Mouse (Mus musculus) small intestine, adult 2 months (tissue): ENCODE data around the gene Slmap.

Experiments
- CTCF ChIP-seq: fragments of 200-500 bp; IDR thresholded peaks from 2 replicates; pipeline ENCODE4 v1.5.1; 2012; ENCODE audit warnings: low read depth, mild to moderate bottlenecking, control low read depth, inconsistent platforms, low read length, moderate library complexity, mixed read lengths; ENCODE audit not compliant: insufficient replicate concordance, insufficient read length; ENCODE audit errors: extremely low read depth
- POLR2A ChIP-seq: fragments of 200-500 bp; IDR thresholded peaks from 2 replicates; pipeline ENCODE4 v1.6.1; 2012; ENCODE audit warnings: low read depth, mild to moderate bottlenecking, control low read depth, inconsistent platforms, low read length, moderate library complexity

GRCm38 (mm10) chr14:26432320-26432719 lies 102.4 kb downstream of the Slmap start:
- TF ChIP-seq CTCF, result no peak
- no peak for TF ChIP-seq POLR2A
